Mouse (Mus musculus) heart, postnatal 36 days (tissue): Measurements from ENCODE around the gene Moap1. TPM values are rescaled to one million over a fixed set of nuclear protein-coding genes. Genes with fewer than 3 reads are reported as not detected.

Experiments
- total RNA-seq, 2 experiments: library from RNA; stranded (reverse); gene quantifications; 2 replicates each; pipeline ENCODE4 v1.2.3; 2021

Moap1 gene
- total RNA-seq, 2 experiments from 2014 or later: 7.6 to 7.7 TPM

Other genes with a start within 250 kb of the Moap1 start
- not detected for gene Chga, start 188.7 kb downstream of the Moap1 start, total RNA-seq
- 1 to 10 TPM; 6.8 to 8.8 TPM for gene Itpk1, start 38.7 kb downstream of the Moap1 start, total RNA-seq
- 1 to 10 TPM; 3.7 to 3.9 TPM for gene Tmem251, start 101 bp upstream of the Moap1 start, total RNA-seq
- gene Gm28051, start 14.1 kb upstream of the Moap1 start, total RNA-seq: not detected
- gene Gon7, start 14.1 kb upstream of the Moap1 start, total RNA-seq: 1 to 10 TPM; 9.3 to 9.4 TPM
- 10 to 100 TPM; 25.3 to 27.6 TPM for gene Ubr7, start 14.3 kb upstream of the Moap1 start, total RNA-seq
- 1 to 10 TPM; 4.3 to 4.6 TPM for gene Gm20604, start 15.0 kb upstream of the Moap1 start, total RNA-seq
- gene Btbd7, start 134.8 kb upstream of the Moap1 start, total RNA-seq: 10 to 100 TPM; 24.9 to 28.0 TPM
- gene Cox8c, start 155.7 kb upstream of the Moap1 start, total RNA-seq: not detected
- not detected for gene Unc79, start 205.2 kb upstream of the Moap1 start, total RNA-seq